Comparison of ENCODE assay signal across 37 mouse cellular contexts in genomic region chr12:84624601-84625000, GRCm38 (mm10). TPM values are rescaled to one million over a fixed set of nuclear protein-coding genes. Genes with fewer than 3 reads are reported as not detected.
DNase-seq lines count a peak whose midpoint lies in the region; ATAC-seq and TF ChIP-seq lines count a peak whose summit lies in the region.
"Had no signal": no experiment of that assay in that cellular context is flagged by ENCODE, and none has a peak within 500 bp of the region (broad histone marks: within the 10 kb centered on the region; RNA-seq: fewer than 3 reads in every experiment).

No protein-coding gene starts in this region.

- TF ChIP-seq CTCF in hindbrain, postnatal 0 days (IDR thresholded peaks at IDR 0.05; ENCODE audit: low read depth): no peak

- 0 out of 2 replicates have a peak, but pooled peaks cover 6% of the 10 kb centered on the region for H3K27me3 ChIP-seq in forebrain, embryonic 12.5 days
- H3K27me3 ChIP-seq in forebrain, embryonic 11.5 days (ENCODE audit: control insufficient read depth, insufficient read depth, low read length): no peaks in the 10 kb centered on the region
- H3K27me3 ChIP-seq in hindbrain, embryonic 12.5 days: peaks cover 13% of the 10 kb centered on the region
- H3K27me3 ChIP-seq in hindbrain, postnatal 0 days (ENCODE audit: insufficient read depth, low read length): no peaks in the 10 kb centered on the region
- H3K27me3 ChIP-seq in midbrain, embryonic 11.5 days (ENCODE audit: control insufficient read depth, insufficient read depth, low read length): peaks cover 2% of the 10 kb centered on the region; the same call in 1 of the 2 replicates
- no peaks in the 10 kb centered on the region for H3K27me3 ChIP-seq in midbrain, embryonic 16.5 days (ENCODE audit: control insufficient read depth, insufficient read depth, low read depth, low read length)

- no peaks in the 10 kb centered on the region for H3K36me3 ChIP-seq in forebrain, embryonic 12.5 days (replicated peaks)
- no peaks in the 10 kb centered on the region for H3K36me3 ChIP-seq in forebrain, embryonic 11.5 days (ENCODE audit: control insufficient read depth, insufficient read depth, low read length)
- no peaks in the 10 kb centered on the region for H3K36me3 ChIP-seq in hindbrain, embryonic 12.5 days
- H3K36me3 ChIP-seq in hindbrain, postnatal 0 days (ENCODE audit: insufficient read depth, low read length): no peaks in the 10 kb centered on the region
- no peaks in the 10 kb centered on the region for H3K36me3 ChIP-seq in midbrain, embryonic 11.5 days (ENCODE audit: control insufficient read depth, insufficient read depth, low read length)
- no peaks in the 10 kb centered on the region for H3K36me3 ChIP-seq in midbrain, embryonic 16.5 days (ENCODE audit: control insufficient read depth, insufficient read depth, low read length)
- H3K36me3 ChIP-seq: embryonic facial prominence, embryonic 13.5 days; heart, embryonic 13.5 days; limb, embryonic 10.5 days; limb, embryonic 15.5 days; liver, embryonic 13.5 days had no signal

- peak overlapping the region; percentile 35; the same call in 1 of the 2 replicates for H3K4me2 ChIP-seq in forebrain, embryonic 12.5 days
- no peak overlapping the region for H3K4me2 ChIP-seq in forebrain, embryonic 11.5 days (ENCODE audit: low read depth, low read length, severe bottlenecking)
- H3K4me2 ChIP-seq in hindbrain, embryonic 12.5 days (replicated peaks): peak overlapping the region; percentile 40; the same call in 1 of the 2 replicates
- no peak overlapping the region for H3K4me2 ChIP-seq in hindbrain, postnatal 0 days (ENCODE audit: low read depth, low read length)
- no peak overlapping the region for H3K4me2 ChIP-seq in midbrain, embryonic 11.5 days
- H3K4me2 ChIP-seq in midbrain, embryonic 16.5 days (ENCODE audit: low read length): no peak overlapping the region
- H3K4me2 ChIP-seq: limb, embryonic 15.5 days; liver, embryonic 13.5 days had no signal

- no peak for DNase-seq in forebrain, embryonic 11.5 days (ENCODE audit: low spot score)
- no peak for DNase-seq in hindbrain, postnatal 0 days (ENCODE audit: low spot score)
- peak; percentile 82 for DNase-seq in midbrain, embryonic 11.5 days (ENCODE audit: low spot score, missing footprints)
- DNase-seq in yolk sac, embryonic 10.5 days (ENCODE audit: low spot score): peak; percentile 57
- DNase-seq in cerebellum, adult 9-10 months: no peak
- DNase-seq: adrenal gland, postnatal 10 days; cerebellum, adult 11 months; cerebellum, adult 9-11 months; gastrocnemius, postnatal 10 days; heart, postnatal 10 days; kidney, adult 11 months; layer of hippocampus, adult 9-11 months; liver, embryonic 13.5 days; lung, adult 18-20 months; thymus, adult 2 months; thymus, postnatal 4 days had no signal

- H3K9me3 ChIP-seq in forebrain, embryonic 12.5 days: no peaks in the 10 kb centered on the region
- H3K9me3 ChIP-seq in forebrain, embryonic 11.5 days (ENCODE audit: control insufficient read depth, low read length): no peaks in the 10 kb centered on the region
- H3K9me3 ChIP-seq in hindbrain, embryonic 12.5 days (replicated peaks): no peaks in the 10 kb centered on the region
- no peaks in the 10 kb centered on the region for H3K9me3 ChIP-seq in hindbrain, postnatal 0 days (ENCODE audit: low read length)
- no peaks in the 10 kb centered on the region for H3K9me3 ChIP-seq in midbrain, embryonic 11.5 days (ENCODE audit: control insufficient read depth, low read length)
- no peaks in the 10 kb centered on the region for H3K9me3 ChIP-seq in midbrain, embryonic 16.5 days (replicated peaks; ENCODE audit: control insufficient read depth, low read length, poor library complexity, severe bottlenecking)
- H3K9me3 ChIP-seq: embryonic facial prominence, embryonic 13.5 days; heart, embryonic 13.5 days; limb, embryonic 10.5 days; limb, embryonic 15.5 days; liver, embryonic 13.5 days had no signal

- H3K4me1 ChIP-seq in forebrain, embryonic 12.5 days: peaks cover 9% of the 10 kb centered on the region
- no peaks in the 10 kb centered on the region for H3K4me1 ChIP-seq in forebrain, embryonic 11.5 days (replicated peaks; ENCODE audit: control insufficient read depth, insufficient read depth, low read length)
- peaks cover 13% of the 10 kb centered on the region; the same call in 1 of the 2 replicates for H3K4me1 ChIP-seq in hindbrain, embryonic 12.5 days
- 0 out of 2 replicates have a peak, but pooled peaks cover 7% of the 10 kb centered on the region for H3K4me1 ChIP-seq in hindbrain, postnatal 0 days (ENCODE audit: insufficient read depth, low read length)
- peaks cover 5% of the 10 kb centered on the region for H3K4me1 ChIP-seq in midbrain, embryonic 11.5 days (ENCODE audit: control insufficient read depth, insufficient read depth, low read length)
- H3K4me1 ChIP-seq in midbrain, embryonic 16.5 days (ENCODE audit: control insufficient read depth, insufficient read depth, low read length): peaks cover 5% of the 10 kb centered on the region; the same call in 1 of the 2 replicates
- H3K4me1 ChIP-seq: liver, embryonic 13.5 days had no signal

- H3K27ac ChIP-seq in forebrain, embryonic 12.5 days: peak overlapping the region; percentile 10
- no peak overlapping the region for H3K27ac ChIP-seq in forebrain, embryonic 11.5 days (ENCODE audit: low read depth, low read length)
- no peak overlapping the region for H3K27ac ChIP-seq in hindbrain, embryonic 12.5 days
- no peak overlapping the region for H3K27ac ChIP-seq in hindbrain, postnatal 0 days
- H3K27ac ChIP-seq in midbrain, embryonic 11.5 days (ENCODE audit: low read depth, low read length): no peak overlapping the region
- H3K27ac ChIP-seq in midbrain, embryonic 16.5 days (ENCODE audit: low read length): no peak overlapping the region
- H3K27ac ChIP-seq: embryonic facial prominence, embryonic 13.5 days; heart, embryonic 13.5 days; kidney, postnatal 0 days; limb, embryonic 10.5 days; limb, embryonic 15.5 days; liver, embryonic 13.5 days; macrophage had no signal

- WGBS in forebrain, embryonic 12.5 days: 14% methylated on average over 8 of the region's 8 CpGs
- 15% methylated on average over 8 of the region's 8 CpGs for WGBS in forebrain, embryonic 11.5 days
- 24% methylated on average over 8 of the region's 8 CpGs for WGBS in hindbrain, embryonic 12.5 days
- WGBS in hindbrain, postnatal 0 days: 34% methylated on average over 8 of the region's 8 CpGs
- 18% methylated on average over 8 of the region's 8 CpGs for WGBS in midbrain, embryonic 11.5 days
- WGBS in midbrain, embryonic 16.5 days: 20% methylated on average over 8 of the region's 8 CpGs

- ATAC-seq in forebrain, embryonic 12.5 days (ENCODE audit: low FRiP score): no peak
- ATAC-seq in forebrain, embryonic 11.5 days (replicated peaks; ENCODE audit: low FRiP score): no peak
- ATAC-seq in hindbrain, embryonic 12.5 days (ENCODE audit: low FRiP score): no peak
- no peak for ATAC-seq in hindbrain, postnatal 0 days
- ATAC-seq in midbrain, embryonic 11.5 days (ENCODE audit: low FRiP score): no peak
- ATAC-seq in midbrain, embryonic 16.5 days: no peak
- ATAC-seq: lung, postnatal 0 days; Patski had no signal

- H3K9ac ChIP-seq in forebrain, embryonic 12.5 days: no peak overlapping the region
- H3K9ac ChIP-seq in forebrain, embryonic 11.5 days (ENCODE audit: low read length): no peak overlapping the region
- H3K9ac ChIP-seq in hindbrain, embryonic 12.5 days: no peak overlapping the region
- no peak overlapping the region; the same call in 1 of the 2 replicates for H3K9ac ChIP-seq in hindbrain, postnatal 0 days (replicated peaks; ENCODE audit: low read length)
- no peak overlapping the region for H3K9ac ChIP-seq in midbrain, embryonic 11.5 days (ENCODE audit: low read length)
- H3K9ac ChIP-seq in midbrain, embryonic 16.5 days (ENCODE audit: low read depth, low read length): no peak overlapping the region
- H3K9ac ChIP-seq: heart, embryonic 13.5 days; limb, embryonic 15.5 days; liver, embryonic 13.5 days had no signal

- H3K4me3 ChIP-seq in forebrain, embryonic 12.5 days (replicated peaks): no peak overlapping the region
- no peak overlapping the region for H3K4me3 ChIP-seq in forebrain, embryonic 11.5 days (ENCODE audit: low read depth, low read length)
- H3K4me3 ChIP-seq in hindbrain, embryonic 12.5 days: no peak overlapping the region
- H3K4me3 ChIP-seq in hindbrain, postnatal 0 days (ENCODE audit: low read length): no peak overlapping the region
- no peak overlapping the region for H3K4me3 ChIP-seq in midbrain, embryonic 11.5 days (ENCODE audit: low read depth, low read length)
- H3K4me3 ChIP-seq in midbrain, embryonic 16.5 days (ENCODE audit: low read depth, low read length): no peak overlapping the region
- H3K4me3 ChIP-seq: embryonic facial prominence, embryonic 13.5 days; heart, embryonic 13.5 days; limb, embryonic 10.5 days; limb, embryonic 15.5 days; liver, embryonic 13.5 days had no signal

RNA-seq across cellular contexts. Expression of gene Abcd4, which starts 7.4 kb away (rescaled TPM):
- polyA plus RNA-seq in forebrain, embryonic 12.5 days (2016; fragmentation: Nextera tagmentation; extraction: Ambion mirVana): 14.3 and 14.4 TPM in 2 replicates
- polyA plus RNA-seq in forebrain, embryonic 11.5 days (2014; fragmentation: Nextera tagmentation; extraction: Ambion mirVana): 12.1 and 14.2 TPM in 2 replicates
- polyA plus RNA-seq in hindbrain, embryonic 12.5 days (2016; fragmentation: Nextera tagmentation; extraction: Ambion mirVana): 13.7 and 17.1 TPM in 2 replicates
- 7.5 and 12.3 TPM in 2 replicates for total RNA-seq in hindbrain, postnatal 0 days (2014; rRNA removed)
- 9.2 and 10.9 TPM in 2 replicates for polyA plus RNA-seq in hindbrain, postnatal 0 days (2015; fragmentation: Nextera tagmentation; extraction: Ambion mirVana)
- polyA plus RNA-seq in midbrain, embryonic 11.5 days (2014; fragmentation: Nextera tagmentation; extraction: Ambion mirVana): 6.4 and 7.6 TPM in 2 replicates
- polyA plus RNA-seq in midbrain, embryonic 16.5 days (2015; fragmentation: Nextera tagmentation; extraction: Ambion mirVana): 13.9 and 14.5 TPM in 2 replicates

RNA-seq across cellular contexts. Expression of gene Vrtn, which starts 16.2 kb away (rescaled TPM):
- not detected in 2 replicates for polyA plus RNA-seq in forebrain, embryonic 12.5 days (2016; fragmentation: Nextera tagmentation; extraction: Ambion mirVana)
- polyA plus RNA-seq in forebrain, embryonic 11.5 days (2014; fragmentation: Nextera tagmentation; extraction: Ambion mirVana): not detected in 2 replicates
- not detected in 2 replicates for polyA plus RNA-seq in hindbrain, embryonic 12.5 days (2016; fragmentation: Nextera tagmentation; extraction: Ambion mirVana)
- not detected in 2 replicates for total RNA-seq in hindbrain, postnatal 0 days (2014; rRNA removed)
- not detected in 2 replicates for polyA plus RNA-seq in hindbrain, postnatal 0 days (2015; fragmentation: Nextera tagmentation; extraction: Ambion mirVana)
- 0.05 TPM in 1 of 2 replicates, not detected in the other for polyA plus RNA-seq in midbrain, embryonic 11.5 days (2014; fragmentation: Nextera tagmentation; extraction: Ambion mirVana)
- 0.08 and 0.09 TPM in 2 replicates for polyA plus RNA-seq in midbrain, embryonic 16.5 days (2015; fragmentation: Nextera tagmentation; extraction: Ambion mirVana)
- total RNA-seq: adrenal gland, postnatal 10 days; CH12.LX; common myeloid progenitor, adult 5-6 weeks; gastrocnemius, postnatal 10 days; heart, adult 8-10 months; heart, postnatal 10 days; megakaryocyte-erythroid progenitor cell, adult 5-6 weeks; MEL had no signal
- polyA plus RNA-seq: C2C12; embryonic facial prominence, embryonic 13.5 days; gonadal fat pad, adult 2 months; heart, embryonic 13.5 days; kidney, postnatal 0 days; large intestine, adult 2 months; limb, embryonic 10.5 days; limb, embryonic 15.5 days; liver, embryonic 13.5 days; lung, postnatal 0 days; macrophage; midbrain, embryonic 14.5 days; neural tube, embryonic 11.5 days; Patski had no signal

RNA-seq across cellular contexts. Expression of gene Vsx2, which starts 55.0 kb away (rescaled TPM):
- 0.08 and 0.37 TPM in 2 replicates for polyA plus RNA-seq in forebrain, embryonic 12.5 days (2016; fragmentation: Nextera tagmentation; extraction: Ambion mirVana)
- polyA plus RNA-seq in forebrain, embryonic 11.5 days (2014; fragmentation: Nextera tagmentation; extraction: Ambion mirVana): not detected in 2 replicates
- polyA plus RNA-seq in hindbrain, embryonic 12.5 days (2016; fragmentation: Nextera tagmentation; extraction: Ambion mirVana): 8.3 and 9.4 TPM in 2 replicates
- 2.5 and 4.0 TPM in 2 replicates for total RNA-seq in hindbrain, postnatal 0 days (2014; rRNA removed)
- 1.8 and 2.4 TPM in 2 replicates for polyA plus RNA-seq in hindbrain, postnatal 0 days (2015; fragmentation: Nextera tagmentation; extraction: Ambion mirVana)
- 0.66 and 0.99 TPM in 2 replicates for polyA plus RNA-seq in midbrain, embryonic 11.5 days (2014; fragmentation: Nextera tagmentation; extraction: Ambion mirVana)
- 1.5 and 1.9 TPM in 2 replicates for polyA plus RNA-seq in midbrain, embryonic 16.5 days (2015; fragmentation: Nextera tagmentation; extraction: Ambion mirVana)
- total RNA-seq: adrenal gland, postnatal 10 days; CH12.LX; common myeloid progenitor, adult 5-6 weeks; heart, adult 8-10 months; heart, postnatal 10 days; megakaryocyte-erythroid progenitor cell, adult 5-6 weeks; MEL had no signal
- polyA plus RNA-seq: C2C12; gonadal fat pad, adult 2 months; heart, embryonic 13.5 days; kidney, postnatal 0 days; large intestine, adult 2 months; liver, embryonic 13.5 days; lung, postnatal 0 days; macrophage; Patski had no signal

Comparison
In these comparisons a context has a peak if more than half of its experiments do, and no peak if none do; other contexts are left out.
1. H3K4me2 ChIP-seq: peak in forebrain, embryonic 12.5 days (single experiment) and hindbrain, embryonic 12.5 days (single experiment); none in forebrain, embryonic 11.5 days (single experiment), hindbrain, postnatal 0 days (single experiment), midbrain, embryonic 11.5 days (single experiment) and midbrain, embryonic 16.5 days (single experiment).
2. DNase-seq: peak in midbrain, embryonic 11.5 days (single experiment) and yolk sac, embryonic 10.5 days (single experiment); none in forebrain, embryonic 11.5 days (single experiment), hindbrain, postnatal 0 days (single experiment) and cerebellum, adult 9-10 months (single experiment).